Comparison of ENCODE assay signal across 8 mouse cellular contexts in genomic region chr7:45814841-45815240, GRCm38 (mm10). TPM values are rescaled to one million over a fixed set of nuclear protein-coding genes. Genes with fewer than 3 reads are reported as not detected.
DNase-seq lines count a peak whose midpoint lies in the region; ATAC-seq and TF ChIP-seq lines count a peak whose summit lies in the region.

No protein-coding gene starts in this region.

- TF ChIP-seq CTCF in bone marrow macrophage, adult 2 months (IDR thresholded peaks at IDR 0.05; ENCODE audit: low read depth, low read length) = no peak

- WGBS in heart, embryonic 16.5 days = 11% methylated on average over 5 of the region's 5 CpGs
- WGBS in hindbrain, embryonic 11.5 days = 6% methylated on average over 5 of the region's 5 CpGs
- 3% methylated on average over 5 of the region's 5 CpGs for WGBS in midbrain, embryonic 11.5 days

- peak overlapping the region; percentile 28 for H3K4me3 ChIP-seq in heart, embryonic 16.5 days (ENCODE audit: low read length)
- H3K4me3 ChIP-seq in bone marrow macrophage, adult 2 months (ENCODE audit: insufficient read depth, low read length) = peak overlapping the region; percentile 48
- H3K4me3 ChIP-seq in hindbrain, embryonic 11.5 days (ENCODE audit: low read depth, low read length) = peak overlapping the region; percentile 23
- peak overlapping the region; percentile 19; the same call in 1 of the 2 replicates for H3K4me3 ChIP-seq in midbrain, embryonic 11.5 days (ENCODE audit: low read depth, low read length)

- no peaks in the 10 kb centered on the region for H3K9me3 ChIP-seq in heart, embryonic 16.5 days (replicated peaks; ENCODE audit: control insufficient read depth, low read length)
- no peaks in the 10 kb centered on the region for H3K9me3 ChIP-seq in hindbrain, embryonic 11.5 days (ENCODE audit: control insufficient read depth, low read length)
- no peaks in the 10 kb centered on the region for H3K9me3 ChIP-seq in midbrain, embryonic 11.5 days (ENCODE audit: control insufficient read depth, low read length)

- no peak for TF ChIP-seq POLR2A in bone marrow macrophage, adult 2 months (IDR thresholded peaks at IDR 0.05; ENCODE audit: borderline replicate concordance, low read depth, low read length)

- ATAC-seq in heart, embryonic 16.5 days (replicated peaks; ENCODE audit: extremely low read depth, insufficient read depth, low FRiP score) = no peak
- ATAC-seq in hindbrain, embryonic 11.5 days (ENCODE audit: low FRiP score) = 0 out of 2 replicates have a peak, but pooled peaks have one; percentile 1
- no peak for ATAC-seq in midbrain, embryonic 11.5 days (ENCODE audit: low FRiP score)

- H3K4me2 ChIP-seq in heart, embryonic 16.5 days (ENCODE audit: low read depth, low read length) = peak overlapping the region; percentile 58
- peak overlapping the region; percentile 39 for H3K4me2 ChIP-seq in hindbrain, embryonic 11.5 days (replicated peaks; ENCODE audit: low read depth, low read length)
- H3K4me2 ChIP-seq in midbrain, embryonic 11.5 days = peak overlapping the region; percentile 43

- peaks cover 25% of the 10 kb centered on the region for H3K36me3 ChIP-seq in heart, embryonic 16.5 days (ENCODE audit: control insufficient read depth, insufficient read depth)
- H3K36me3 ChIP-seq in hindbrain, embryonic 11.5 days (ENCODE audit: control insufficient read depth, insufficient read depth, low read length) = peaks cover 23% of the 10 kb centered on the region
- H3K36me3 ChIP-seq in midbrain, embryonic 11.5 days (ENCODE audit: control insufficient read depth, insufficient read depth, low read length) = peaks cover 26% of the 10 kb centered on the region

- no peak overlapping the region for H3K27ac ChIP-seq in heart, embryonic 16.5 days (ENCODE audit: low read length)
- H3K27ac ChIP-seq in bone marrow macrophage, adult 2 months (ENCODE audit: insufficient read depth, low read depth, low read length) = no peak overlapping the region
- no peak overlapping the region for H3K27ac ChIP-seq in hindbrain, embryonic 11.5 days (ENCODE audit: low read depth, low read length)
- peak overlapping the region; percentile 55; the same call in 1 of the 2 replicates for H3K27ac ChIP-seq in midbrain, embryonic 11.5 days (ENCODE audit: low read depth, low read length)

- DNase-seq in heart, adult 9 months (ENCODE audit: low spot score in 2 of 2) = no peak
- DNase-seq in hindbrain, embryonic 11.5 days (ENCODE audit: low spot score) = no peak
- DNase-seq in midbrain, embryonic 11.5 days (ENCODE audit: low spot score, missing footprints) = no peak
- no peak for DNase-seq in Muller cell, postnatal 12 days (ENCODE audit: inconsistent ontology term)
- no peak for DNase-seq in cerebellum, adult 9-10 months
- no peak for DNase-seq in right cerebral cortex, postnatal 36 days (ENCODE audit: low spot score in 2 of 2)

- peaks cover 8% of the 10 kb centered on the region; the same call in 1 of the 2 replicates for H3K27me3 ChIP-seq in heart, embryonic 16.5 days (ENCODE audit: control insufficient read depth, insufficient read depth, low read length)
- H3K27me3 ChIP-seq in hindbrain, embryonic 11.5 days (ENCODE audit: control insufficient read depth, insufficient read depth, low read length) = peaks cover under 1% of the 10 kb centered on the region; the same call in 1 of the 2 replicates
- peaks cover 3% of the 10 kb centered on the region for H3K27me3 ChIP-seq in midbrain, embryonic 11.5 days (ENCODE audit: control insufficient read depth, insufficient read depth, low read length)

- no peak overlapping the region for H3K9ac ChIP-seq in heart, embryonic 16.5 days (ENCODE audit: low read length)
- H3K9ac ChIP-seq in hindbrain, embryonic 11.5 days (ENCODE audit: low read depth, low read length) = no peak overlapping the region; the same call in 1 of the 2 replicates
- H3K9ac ChIP-seq in midbrain, embryonic 11.5 days (ENCODE audit: low read length) = peak overlapping the region; percentile 21; the same call in 1 of the 2 replicates

- H3K4me1 ChIP-seq in heart, embryonic 16.5 days (ENCODE audit: control insufficient read depth, insufficient read depth, low read length) = peaks cover 15% of the 10 kb centered on the region
- H3K4me1 ChIP-seq in bone marrow macrophage, adult 2 months (ENCODE audit: control insufficient read depth, insufficient read depth, low read length) = peaks cover 19% of the 10 kb centered on the region
- H3K4me1 ChIP-seq in hindbrain, embryonic 11.5 days (replicated peaks; ENCODE audit: control insufficient read depth, insufficient read depth, low read length) = peaks cover 14% of the 10 kb centered on the region
- peaks cover 27% of the 10 kb centered on the region for H3K4me1 ChIP-seq in midbrain, embryonic 11.5 days (ENCODE audit: control insufficient read depth, insufficient read depth, low read length)

RNA-seq across cellular contexts. Expression of gene Cyth2, which starts 0.5 kb away (rescaled TPM):
- polyA plus RNA-seq in heart, embryonic 16.5 days (2015; fragmentation: Nextera tagmentation; extraction: Ambion mirVana) = 90.8 and 90.9 TPM in 2 replicates
- 63.7 and 68.8 TPM in 2 replicates for polyA plus RNA-seq in bone marrow macrophage, adult 2 months (2012; ENCODE audit: insufficient read depth, insufficient read length, missing spikeins)
- 211 and 248 TPM in 2 replicates for polyA plus RNA-seq in hindbrain, embryonic 11.5 days (2014; fragmentation: Nextera tagmentation; extraction: Ambion mirVana)
- polyA plus RNA-seq in midbrain, embryonic 11.5 days (2014; fragmentation: Nextera tagmentation; extraction: Ambion mirVana) = 224 and 225 TPM in 2 replicates

RNA-seq across cellular contexts. Expression of gene Kcnj14, which starts 9.7 kb away (rescaled TPM):
- 0.50 and 0.57 TPM in 2 replicates for polyA plus RNA-seq in heart, embryonic 16.5 days (2015; fragmentation: Nextera tagmentation; extraction: Ambion mirVana)
- polyA plus RNA-seq in bone marrow macrophage, adult 2 months (2012; ENCODE audit: insufficient read depth, insufficient read length, missing spikeins) = not detected in 2 replicates
- 0.48 and 0.57 TPM in 2 replicates for polyA plus RNA-seq in hindbrain, embryonic 11.5 days (2014; fragmentation: Nextera tagmentation; extraction: Ambion mirVana)
- polyA plus RNA-seq in midbrain, embryonic 11.5 days (2014; fragmentation: Nextera tagmentation; extraction: Ambion mirVana) = 0.69 and 0.75 TPM in 2 replicates

RNA-seq across cellular contexts. Expression of gene Grwd1, which starts 15.9 kb away (rescaled TPM):
- 38.1 and 40.2 TPM in 2 replicates for polyA plus RNA-seq in heart, embryonic 16.5 days (2015; fragmentation: Nextera tagmentation; extraction: Ambion mirVana)
- 4.4 and 4.9 TPM in 2 replicates for polyA plus RNA-seq in bone marrow macrophage, adult 2 months (2012; ENCODE audit: insufficient read depth, insufficient read length, missing spikeins)
- polyA plus RNA-seq in hindbrain, embryonic 11.5 days (2014; fragmentation: Nextera tagmentation; extraction: Ambion mirVana) = 56.7 and 66.0 TPM in 2 replicates
- polyA plus RNA-seq in midbrain, embryonic 11.5 days (2014; fragmentation: Nextera tagmentation; extraction: Ambion mirVana) = 64.0 and 67.9 TPM in 2 replicates

RNA-seq across cellular contexts. Expression of gene Sult2b1, which starts 30.4 kb away (rescaled TPM):
- 0.66 and 0.72 TPM in 2 replicates for polyA plus RNA-seq in heart, embryonic 16.5 days (2015; fragmentation: Nextera tagmentation; extraction: Ambion mirVana)
- polyA plus RNA-seq in bone marrow macrophage, adult 2 months (2012; ENCODE audit: insufficient read depth, insufficient read length, missing spikeins) = 1.5 TPM in 1 of 2 replicates, not detected in the other
- polyA plus RNA-seq in hindbrain, embryonic 11.5 days (2014; fragmentation: Nextera tagmentation; extraction: Ambion mirVana) = 1.4 and 1.9 TPM in 2 replicates
- 1.5 and 2.4 TPM in 2 replicates for polyA plus RNA-seq in midbrain, embryonic 11.5 days (2014; fragmentation: Nextera tagmentation; extraction: Ambion mirVana)

RNA-seq across cellular contexts. Expression of gene Lmtk3, which starts 31.3 kb away (rescaled TPM):
- polyA plus RNA-seq in heart, embryonic 16.5 days (2015; fragmentation: Nextera tagmentation; extraction: Ambion mirVana) = 0.53 and 0.57 TPM in 2 replicates
- polyA plus RNA-seq in bone marrow macrophage, adult 2 months (2012; ENCODE audit: insufficient read depth, insufficient read length, missing spikeins) = 0.16 TPM in 1 of 2 replicates, not detected in the other
- polyA plus RNA-seq in hindbrain, embryonic 11.5 days (2014; fragmentation: Nextera tagmentation; extraction: Ambion mirVana) = 6.3 and 9.1 TPM in 2 replicates
- polyA plus RNA-seq in midbrain, embryonic 11.5 days (2014; fragmentation: Nextera tagmentation; extraction: Ambion mirVana) = 4.6 and 4.8 TPM in 2 replicates
